Mouse (Mus musculus) c-Kit-negative CD71-positive TER-119-positive erythroid progenitor cells, embryonic 14.5 days (primary cell): Measurements from ENCODE around the gene Muc3.
"Not testable (repeated sequence)": the region's sequence is repeated elsewhere in the genome, so short reads cannot be mapped to it uniquely, and the experiment has no call there.

Source experiments
- DNase-seq: peaks from one replicate; pipeline ENCODE4 v3.0.0-alpha.2; 2013; ENCODE audit warnings: low read depth, low spot score

Muc3 gene

GRCm38 (mm10) chr5:137149272-137149882, at the start of gene Muc3:
Muc3 (minus strand) TSS chr5:137149322.
- not testable (repeated sequence) for DNase-seq

GRCm38 (mm10) chr5:137194488-137195120, 45.5 kb upstream of the Muc3 start:
- no peak for DNase-seq

GRCm38 (mm10) chr5:137193279-137193952, 44.3 kb upstream of the Muc3 start:
- DNase-seq: no peak

GRCm38 (mm10) chr5:137189326-137189725, 40.2 kb upstream of the Muc3 start:
- DNase-seq: no peak

GRCm38 (mm10) chr5:137185362-137185761, 36.2 kb upstream of the Muc3 start:
- no peak for DNase-seq

GRCm38 (mm10) chr5:137179646-137180374, 30.7 kb upstream of the Muc3 start:
- no peak for DNase-seq

GRCm38 (mm10) chr5:137173967-137174366, 24.8 kb upstream of the Muc3 start:
- no peak for DNase-seq

- no peak for DNase-seq
These were observed 23.5 kb upstream of the Muc3 start for GRCm38 (mm10) chr5:137172591-137172990.

GRCm38 (mm10) chr5:137171478-137171877, 22.4 kb upstream of the Muc3 start:
- DNase-seq: no peak

GRCm38 (mm10) chr5:137170836-137171380, 21.8 kb upstream of the Muc3 start:
- no peak for DNase-seq

GRCm38 (mm10) chr5:137167539-137167938, 18.4 kb upstream of the Muc3 start:
- DNase-seq: no peak

- no peak for DNase-seq
These were observed 16.9 kb upstream of the Muc3 start for GRCm38 (mm10) chr5:137166012-137166411.

GRCm38 (mm10) chr5:137161853-137162252, 12.7 kb upstream of the Muc3 start:
- DNase-seq: no peak

GRCm38 (mm10) chr5:137159461-137159860, 10.3 kb upstream of the Muc3 start:
- DNase-seq: peak; percentile 19

GRCm38 (mm10) chr5:137153289-137153688, 4.2 kb upstream of the Muc3 start:
- DNase-seq: no peak

- no peak for DNase-seq
These were observed 3.5 kb upstream of the Muc3 start for GRCm38 (mm10) chr5:137152623-137153022.

- DNase-seq: no peak
These were observed 8.3 kb downstream of the Muc3 start for GRCm38 (mm10) chr5:137140836-137141235.

GRCm38 (mm10) chr5:137138977-137139376, 10.1 kb downstream of the Muc3 start:
- DNase-seq: no peak

- DNase-seq: no peak
These were observed 14.2 kb downstream of the Muc3 start for GRCm38 (mm10) chr5:137134959-137135358.

GRCm38 (mm10) chr5:137131490-137131889, 17.6 kb downstream of the Muc3 start:
- DNase-seq: no peak

- no peak for DNase-seq
These were observed 19.8 kb downstream of the Muc3 start for GRCm38 (mm10) chr5:137129281-137129680.

- no peak for DNase-seq
These were observed 25.6 kb downstream of the Muc3 start for GRCm38 (mm10) chr5:137123516-137123915.
